Mouse (Mus musculus) neural tube, embryonic 14.5 days (tissue): Measurements from ENCODE around the gene Arap1. TPM values are rescaled to one million over a fixed set of nuclear protein-coding genes. Genes with fewer than 3 reads are reported as not detected.

Experiments used
- polyA plus RNA-seq: library from polyadenylated mRNA; unstranded; fragments of >200 nt; fragmentation: Nextera tagmentation; extraction: Ambion mirVana; gene quantifications from 2 replicates; pipeline ENCODE4 v1.2.1, GENCODE M21; 2014

The Arap1 gene
- polyA plus RNA-seq, 1 experiment from 2014 or later = 4.0 TPM

Other genes with a start within 250 kb of the Arap1 start
- gene Atg16l2, start 45.8 kb upstream of the Arap1 start, polyA plus RNA-seq = 17.2 and 28.8 TPM in 2 replicates
- 12.6 and 17.4 TPM in 2 replicates for gene Stard10, start 31.0 kb upstream of the Arap1 start, polyA plus RNA-seq
- not detected in 2 replicates for gene Gm45837, start 62.8 kb downstream of the Arap1 start, polyA plus RNA-seq
- 13.5 and 24.5 TPM in 2 replicates for gene Pde2a, start 73.6 kb downstream of the Arap1 start, polyA plus RNA-seq
- not detected in 2 replicates for gene Art2b, start 237.5 kb downstream of the Arap1 start, polyA plus RNA-seq